Mouse (Mus musculus) hindbrain, embryonic 13.5 days (tissue): ENCODE results near the gene Rasgef1b. TPM values are rescaled to one million over a fixed set of nuclear protein-coding genes. Genes with fewer than 3 reads are reported as not detected.

Experiments
- ATAC-seq: fragments of 200-750 bp; cut with Nextera tagmentation; 2 replicates; pipeline ENCODE4 v1.8.0; 2017; ENCODE audit warnings: moderate TSS enrichment; ENCODE audit not compliant: low FRiP score
- H3K27ac ChIP-seq: fragments of 300-500 bp; sonication (generic); 2 replicates; pipeline ENCODE4 v1.5.1; 2015; ENCODE audit warnings: inconsistent platforms, mild to moderate bottlenecking, moderate library complexity
- H3K27me3 ChIP-seq: fragments of 300-500 bp; sonication (generic); 2 replicates; pipeline ENCODE4 v1.6.1; 2015; ENCODE audit warnings: mild to moderate bottlenecking, inconsistent platforms
- H3K36me3 ChIP-seq: fragments of 300-500 bp; sonication (generic); 2 replicates; pipeline ENCODE4 v1.6.1; 2015; ENCODE audit warnings: mild to moderate bottlenecking, inconsistent platforms
- H3K4me1 ChIP-seq: fragments of 300-500 bp; sonication (generic); replicated peaks from 2 replicates; pipeline ENCODE4 v1.6.1; 2015; ENCODE audit warnings: inconsistent platforms
- H3K4me2 ChIP-seq: fragments of 300-500 bp; sonication (generic); 2 replicates; pipeline ENCODE4 v1.6.1; 2015; ENCODE audit warnings: inconsistent platforms, mild to moderate bottlenecking, moderate library complexity
- H3K4me3 ChIP-seq: fragments of 300-500 bp; sonication (generic); 2 replicates; pipeline ENCODE4 v1.5.1; 2015; ENCODE audit warnings: mild to moderate bottlenecking, inconsistent platforms
- H3K9ac ChIP-seq: fragments of 300-500 bp; sonication (generic); 2 replicates; pipeline ENCODE4 v1.6.1; 2015; ENCODE audit warnings: mild to moderate bottlenecking, inconsistent platforms
- H3K9me3 ChIP-seq: fragments of 300-500 bp; sonication (generic); 2 replicates; pipeline ENCODE4 v1.6.1; 2016; ENCODE audit warnings: inconsistent platforms
- WGBS: fragments of 180-500 bp; shearing (Covaris S2); methylation state at CpG from one replicate; pipeline ENCODE4 v1.1.7; 2015; 5-methylcytosine and 5-hydroxymethylcytosine counted together
- polyA plus RNA-seq: library from polyadenylated mRNA; unstranded; fragments of >200 nt; fragmentation: Nextera tagmentation; extraction: Ambion mirVana; gene quantifications from 2 replicates; pipeline ENCODE4 v1.2.1, GENCODE M21; 2015

The Rasgef1b gene
- polyA plus RNA-seq, 1 experiment from 2014 or later: 61.1 TPM

DNA sequence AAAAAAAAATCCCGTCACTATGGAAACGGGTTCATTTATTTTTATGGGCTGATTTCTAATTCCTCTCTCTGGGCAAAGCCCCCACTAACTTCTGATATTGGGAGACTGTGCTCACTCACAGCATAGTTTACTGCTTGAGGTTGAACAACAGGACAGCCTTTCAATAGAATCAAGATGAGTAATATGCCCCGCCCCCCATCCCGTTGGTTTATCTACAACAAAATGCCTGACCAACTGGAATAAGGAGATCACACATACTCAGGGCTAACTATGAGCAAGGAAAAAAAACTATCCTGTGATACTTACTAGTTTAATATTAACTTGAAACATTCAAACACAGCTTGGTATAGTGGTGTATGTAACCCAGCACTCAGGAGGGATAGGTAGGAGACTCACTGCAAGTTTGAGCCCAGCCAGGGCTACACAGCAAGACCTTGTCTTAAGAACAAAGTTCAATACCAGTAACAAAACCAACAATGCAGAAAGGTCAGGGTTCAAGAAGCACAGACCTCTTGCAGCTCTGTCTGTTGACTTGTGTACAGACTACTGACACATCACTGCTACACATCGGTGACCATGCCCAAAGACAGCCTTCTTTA is 330.3 kb downstream of the Rasgef1b start:
- H3K27me3 ChIP-seq: peaks cover 39% of the 10 kb centered on the region
- peaks cover 25% of the 10 kb centered on the region for H3K4me1 ChIP-seq
- no peaks in the 10 kb centered on the region for H3K36me3 ChIP-seq
- H3K4me2 ChIP-seq: no peak overlapping the region
- H3K9me3 ChIP-seq: no peaks in the 10 kb centered on the region
- ATAC-seq: no peak
- H3K27ac ChIP-seq: no peak overlapping the region
- no peak overlapping the region for H3K4me3 ChIP-seq
- 69% methylated on average over 5 of the region's 5 CpGs for WGBS
- H3K9ac ChIP-seq: no peak overlapping the region

DNA sequence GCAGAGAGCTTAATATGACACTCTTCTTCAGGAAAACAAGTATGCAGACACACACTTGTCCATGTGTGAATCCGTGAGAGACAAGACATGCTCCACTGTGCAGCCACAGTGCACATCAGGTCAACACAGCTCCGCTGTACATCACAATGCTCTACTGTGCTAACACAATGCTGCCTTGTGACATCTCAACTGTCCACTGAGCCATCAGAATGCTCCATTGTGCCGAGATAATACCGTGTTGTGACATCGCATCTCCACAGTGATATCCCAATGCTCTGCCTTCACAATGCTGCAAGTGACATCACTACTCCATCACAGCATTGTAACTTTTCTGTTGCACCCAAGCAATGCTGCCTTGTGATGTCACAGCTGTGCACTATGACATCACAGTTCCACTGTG is 334.3 kb downstream of the Rasgef1b start:
- peaks cover 72% of the 10 kb centered on the region for H3K27me3 ChIP-seq

DNA sequence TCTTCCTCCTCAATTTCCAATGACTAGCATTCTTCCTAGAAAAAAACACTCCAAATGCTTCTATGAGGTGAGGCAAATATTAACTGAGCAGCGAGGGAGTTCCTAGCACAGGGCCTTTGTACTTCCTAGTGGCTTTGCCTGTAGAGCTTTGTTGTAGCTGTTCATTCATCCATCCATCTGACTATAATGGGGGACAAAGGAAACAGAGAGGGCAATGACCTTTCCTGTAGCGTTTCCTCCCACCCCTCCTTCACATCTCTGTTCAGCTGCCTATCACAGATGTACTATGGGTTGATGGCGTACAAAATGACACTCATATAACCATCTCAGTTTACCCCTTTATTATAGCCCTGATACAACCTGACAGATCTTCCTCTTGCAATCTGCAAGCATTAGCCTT is 337.3 kb downstream of the Rasgef1b start:
- Histone ChIP-seq H3K4me2 (no peak overlapping the region), H3K9ac (no peak overlapping the region), H3K27ac (no peak overlapping the region), H3K4me3 (no peak overlapping the region), H3K4me1 (peaks cover 7% of the 10 kb centered on the region), H3K9me3 (no peaks in the 10 kb centered on the region), H3K36me3 (no peaks in the 10 kb centered on the region), H3K27me3 (peaks cover 92% of the 10 kb centered on the region)
- WGBS: 11% methylated on average over 3 of the region's 3 CpGs
- no peak; the same call in 1 of the 2 replicates for ATAC-seq

More for the DNA sequence above, 334.3 kb downstream of the Rasgef1b start:
- H3K36me3 ChIP-seq: no peaks in the 10 kb centered on the region
- no peak; the same call in 1 of the 2 replicates for ATAC-seq
- no peaks in the 10 kb centered on the region for H3K9me3 ChIP-seq
- no peaks in the 10 kb centered on the region; the same call in 1 of the 2 replicates for H3K4me1 ChIP-seq
- no peak overlapping the region for H3K4me2 ChIP-seq
- no peak overlapping the region for H3K9ac ChIP-seq
- no peak overlapping the region for H3K27ac ChIP-seq
- 90% methylated on average over 5 of the region's 5 CpGs for WGBS
- H3K4me3 ChIP-seq: no peak overlapping the region

DNA sequence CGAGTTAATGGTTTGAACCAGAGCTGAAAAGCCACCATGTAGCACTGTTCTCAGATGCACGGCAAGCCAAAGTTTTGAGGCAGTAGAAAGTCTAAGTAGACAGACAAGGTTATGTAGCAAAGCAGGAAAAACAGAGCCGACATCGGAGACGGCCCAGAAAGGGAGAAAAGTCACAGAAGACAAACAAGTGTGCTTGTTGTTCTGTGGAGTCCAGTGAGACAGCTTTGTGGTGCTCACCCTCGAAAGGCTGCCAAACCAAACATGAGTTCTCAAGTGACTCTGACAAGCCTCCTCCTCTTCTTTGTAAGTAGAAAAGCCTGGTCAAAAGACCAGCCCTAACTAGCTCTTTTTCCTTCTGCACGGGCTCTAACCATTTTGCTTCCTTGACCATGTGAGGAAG is 338.1 kb downstream of the Rasgef1b start:
- Histone ChIP-seq H3K4me1 (peaks cover 14% of the 10 kb centered on the region), H3K9ac (no peak overlapping the region), H3K27ac (no peak overlapping the region), H3K36me3 (no peaks in the 10 kb centered on the region), H3K4me2 (no peak overlapping the region), H3K27me3 (peaks cover 92% of the 10 kb centered on the region), H3K9me3 (no peaks in the 10 kb centered on the region), H3K4me3 (no peak overlapping the region)
- no peak for ATAC-seq
- WGBS: 54% methylated on average over 7 of the region's 7 CpGs

DNA sequence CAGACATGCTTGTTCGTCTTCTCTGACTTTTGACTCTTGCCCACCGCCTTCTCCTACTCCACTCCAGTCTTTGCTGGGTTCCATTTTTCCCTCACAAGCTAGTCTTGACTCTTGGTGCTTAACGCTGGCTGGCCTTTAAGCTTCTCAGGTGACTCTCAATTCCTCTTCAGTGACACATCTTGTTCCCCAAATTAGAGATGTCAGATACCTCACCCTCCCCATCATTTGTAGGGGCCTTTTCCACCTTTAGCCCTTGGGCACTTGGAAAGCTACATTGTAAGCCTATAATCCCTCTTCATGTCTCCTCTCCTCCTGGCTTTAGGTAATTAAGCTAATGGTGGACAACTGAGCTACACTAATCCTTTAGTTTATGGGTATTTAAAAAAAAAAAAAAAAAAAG is 338.6 kb downstream of the Rasgef1b start:
- H3K4me2 ChIP-seq: no peak overlapping the region
- peaks cover 92% of the 10 kb centered on the region for H3K27me3 ChIP-seq
- no peak for ATAC-seq
- H3K9me3 ChIP-seq: no peaks in the 10 kb centered on the region
- H3K4me3 ChIP-seq: no peak overlapping the region
- 86% methylated on average over 3 of the region's 3 CpGs for WGBS
- no peak overlapping the region for H3K9ac ChIP-seq
- H3K4me1 ChIP-seq: peaks cover 18% of the 10 kb centered on the region
- H3K36me3 ChIP-seq: no peaks in the 10 kb centered on the region
- no peak overlapping the region for H3K27ac ChIP-seq

DNA sequence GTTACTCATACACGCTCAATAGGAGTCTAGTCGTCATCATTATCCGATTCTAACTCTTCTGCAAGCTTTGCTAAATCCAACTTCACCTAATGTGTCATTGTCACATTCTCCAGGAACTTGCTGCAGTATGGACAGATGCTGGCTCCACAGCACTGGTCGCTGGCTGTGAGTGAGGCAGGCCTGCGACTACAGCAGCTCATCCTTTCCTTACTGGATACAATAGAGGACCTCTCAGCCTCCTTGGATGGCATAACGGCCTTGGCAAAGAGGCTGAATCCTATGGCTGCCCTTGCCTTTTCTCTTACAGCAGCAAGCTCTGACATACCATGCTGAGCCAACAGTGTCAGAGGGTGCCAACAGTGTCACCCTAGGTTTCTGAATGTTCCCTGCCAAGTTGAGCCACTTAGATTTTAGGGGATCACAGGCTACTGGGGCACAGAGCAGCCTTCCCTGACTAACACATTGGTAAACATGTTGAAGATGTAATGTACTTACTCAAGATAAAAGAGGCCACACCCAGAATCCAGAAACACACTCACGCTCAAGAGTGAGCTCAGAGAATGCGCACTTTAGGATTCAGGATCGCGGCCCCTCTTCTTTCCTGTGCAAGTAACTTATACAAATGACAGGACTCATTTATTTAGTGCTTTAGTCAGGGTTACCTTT is 340.1 kb downstream of the Rasgef1b start:
- Histone ChIP-seq H3K4me1 (peaks cover 18% of the 10 kb centered on the region), H3K4me2 (no peak overlapping the region), H3K9ac (no peak overlapping the region), H3K36me3 (no peaks in the 10 kb centered on the region), H3K4me3 (no peak overlapping the region), H3K27me3 (peaks cover 93% of the 10 kb centered on the region), H3K9me3 (no peaks in the 10 kb centered on the region), H3K27ac (no peak overlapping the region)
- WGBS: 76% methylated on average over 10 of the region's 10 CpGs
- no peak for ATAC-seq

DNA sequence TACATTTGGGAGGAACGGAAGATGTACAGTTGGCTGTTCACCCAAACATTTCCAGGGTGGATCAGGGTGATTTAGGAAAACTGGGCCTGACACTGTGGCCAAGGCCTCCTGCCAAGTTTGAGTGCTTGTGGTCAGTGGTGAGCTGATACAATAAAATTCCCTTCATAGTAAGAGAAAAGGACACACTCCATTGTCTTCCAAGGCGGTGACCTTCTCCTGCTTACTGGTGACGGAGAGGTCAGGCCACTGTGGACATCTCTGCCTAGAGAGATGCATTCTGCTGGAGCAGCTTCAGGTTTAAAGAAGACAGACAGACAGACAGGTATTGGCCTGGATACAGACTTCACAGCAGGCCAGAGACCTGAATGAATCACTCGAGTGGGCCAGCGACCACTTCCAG is 340.7 kb downstream of the Rasgef1b start:
- Histone ChIP-seq H3K36me3 (no peaks in the 10 kb centered on the region), H3K27me3 (peaks cover 92% of the 10 kb centered on the region), H3K9ac (no peak overlapping the region), H3K4me2 (no peak overlapping the region), H3K4me3 (no peak overlapping the region), H3K9me3 (no peaks in the 10 kb centered on the region), H3K4me1 (peaks cover 18% of the 10 kb centered on the region), H3K27ac (no peak overlapping the region)
- no peak for ATAC-seq
- WGBS: 50% methylated on average over 5 of the region's 5 CpGs

DNA sequence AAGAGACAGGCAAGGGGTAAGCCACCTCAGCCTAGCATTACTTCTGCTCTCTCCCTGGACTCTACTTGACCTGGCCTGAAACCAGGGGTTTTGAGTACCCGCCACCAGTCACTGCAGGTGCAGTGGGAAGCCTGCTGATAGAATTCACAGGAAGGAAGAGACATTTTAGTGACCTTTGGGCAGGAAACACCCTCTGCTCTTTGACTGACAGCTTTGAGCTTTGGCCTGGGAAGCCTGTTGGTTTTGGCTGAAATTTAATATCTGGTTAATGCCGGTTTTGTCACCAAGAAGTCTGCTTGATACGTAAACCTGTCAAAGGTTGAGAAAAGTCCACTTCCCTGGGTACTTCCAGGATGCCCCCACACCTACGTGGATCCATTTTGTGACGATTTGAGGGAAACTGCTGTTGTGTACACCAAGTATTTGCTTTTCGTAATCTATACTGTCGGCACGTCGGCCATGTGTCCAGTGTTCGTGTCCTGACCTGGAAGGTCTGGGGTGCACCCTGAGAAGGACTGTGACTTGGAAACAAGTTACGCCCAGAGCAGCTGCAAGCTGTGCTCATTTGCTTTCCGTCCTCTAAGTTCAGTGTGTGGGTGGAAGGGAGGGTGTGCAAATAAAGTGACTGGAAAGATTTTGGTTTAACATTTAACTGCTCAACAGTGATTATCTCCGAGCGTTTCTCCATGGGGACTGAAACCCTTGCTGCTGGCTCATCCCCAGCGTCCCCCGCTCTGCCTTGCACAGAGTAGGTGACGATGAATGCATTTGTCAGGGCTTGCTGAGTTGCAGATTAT is 341.5 kb downstream of the Rasgef1b start:
- no peak overlapping the region for H3K9ac ChIP-seq
- H3K4me3 ChIP-seq: no peak overlapping the region
- no peak overlapping the region for H3K4me2 ChIP-seq
- 65% methylated on average over 17 of the region's 17 CpGs for WGBS
- ATAC-seq: no peak
- no peaks in the 10 kb centered on the region for H3K36me3 ChIP-seq
- H3K4me1 ChIP-seq: peaks cover 25% of the 10 kb centered on the region
- peaks cover 92% of the 10 kb centered on the region for H3K27me3 ChIP-seq
- no peaks in the 10 kb centered on the region for H3K9me3 ChIP-seq
- no peak overlapping the region for H3K27ac ChIP-seq

DNA sequence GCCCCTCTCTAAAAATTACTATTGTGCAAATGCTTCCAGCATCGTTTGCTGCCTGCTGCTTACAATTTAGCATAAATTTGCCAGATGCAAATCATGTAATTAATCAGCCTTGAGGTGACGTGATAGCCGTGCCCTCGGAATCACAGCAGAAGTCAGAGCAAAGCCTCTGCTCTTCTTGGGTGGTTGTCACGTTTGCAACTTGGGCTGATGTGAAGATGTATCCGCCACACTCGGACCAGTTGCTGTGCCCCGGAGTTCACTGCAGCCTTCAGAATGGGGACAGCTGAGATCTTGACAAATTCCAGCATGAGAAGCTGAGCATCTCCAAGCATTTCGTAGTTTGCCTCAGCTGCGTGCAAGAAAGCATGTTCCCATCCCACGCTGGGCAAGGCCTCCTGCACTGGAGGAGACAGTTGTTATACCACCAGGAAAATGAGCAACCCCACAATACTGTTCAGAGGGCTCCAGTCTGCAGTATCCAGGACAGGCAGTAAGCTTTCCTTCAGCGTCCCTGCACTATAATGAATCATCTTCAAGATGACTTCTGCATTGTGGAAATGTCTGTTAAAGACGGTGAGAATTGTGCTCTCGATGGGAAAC is 342.5 kb downstream of the Rasgef1b start:
- no peak overlapping the region for H3K4me3 ChIP-seq
- peaks cover 25% of the 10 kb centered on the region for H3K4me1 ChIP-seq
- H3K27ac ChIP-seq: no peak overlapping the region
- no peaks in the 10 kb centered on the region for H3K9me3 ChIP-seq
- H3K9ac ChIP-seq: no peak overlapping the region
- H3K4me2 ChIP-seq: 0 out of 2 replicates have a peak overlapping the region, but pooled peaks have one; percentile 8
- H3K27me3 ChIP-seq: peaks cover 82% of the 10 kb centered on the region
- ATAC-seq: peak; percentile 43; the same call in 1 of the 2 replicates
- 17% methylated on average over 14 of the region's 14 CpGs for WGBS
- no peaks in the 10 kb centered on the region for H3K36me3 ChIP-seq

DNA sequence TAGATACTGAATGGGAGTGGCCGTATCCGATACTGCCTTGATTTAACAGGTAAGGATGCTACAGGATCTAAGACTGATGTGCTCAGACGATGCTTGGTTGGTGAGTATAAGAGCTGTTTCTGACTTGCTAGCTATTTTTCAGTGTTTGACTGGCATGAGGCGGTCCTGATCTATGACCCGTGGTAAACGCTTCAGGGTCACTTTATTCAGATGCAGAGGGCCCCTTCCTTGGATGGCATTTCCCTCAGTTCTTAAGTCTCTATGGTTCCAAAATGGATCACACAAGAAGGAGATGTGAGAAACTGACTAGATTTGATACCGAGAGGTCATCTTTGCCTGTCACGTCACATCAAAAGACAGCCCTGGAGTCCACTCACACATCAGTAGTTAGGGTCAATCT is 343.1 kb downstream of the Rasgef1b start:
- Histone ChIP-seq H3K36me3 (no peaks in the 10 kb centered on the region), H3K27ac (no peak overlapping the region), H3K4me1 (peaks cover 25% of the 10 kb centered on the region), H3K9ac (no peak overlapping the region), H3K9me3 (no peaks in the 10 kb centered on the region), H3K4me3 (no peak overlapping the region), H3K27me3 (peaks cover 76% of the 10 kb centered on the region), H3K4me2 (no peak overlapping the region)
- 25% methylated on average over 8 of the region's 8 CpGs for WGBS
- ATAC-seq: no peak

DNA sequence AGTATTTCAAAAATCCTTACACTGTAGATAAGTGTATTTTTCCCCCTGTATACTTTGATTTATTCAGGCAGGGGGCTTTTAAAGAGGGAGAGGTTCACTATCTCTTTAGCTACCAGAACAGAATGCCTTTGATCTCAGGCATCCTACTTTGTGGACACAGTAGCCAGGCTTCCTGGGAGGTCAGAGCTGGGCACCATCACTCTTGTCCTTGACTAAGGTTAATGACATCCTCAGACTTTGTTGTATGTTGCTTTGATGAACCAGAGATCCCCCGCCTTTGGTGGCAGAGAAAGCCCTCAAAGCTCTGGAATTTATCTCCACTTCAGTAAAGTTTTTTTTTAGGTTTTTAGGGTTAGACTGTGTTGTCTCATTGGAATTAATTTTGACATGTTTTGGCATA is 343.8 kb downstream of the Rasgef1b start:
- ATAC-seq: no peak
- Histone ChIP-seq H3K27me3 (peaks cover 70% of the 10 kb centered on the region), H3K9me3 (no peaks in the 10 kb centered on the region), H3K4me2 (no peak overlapping the region), H3K9ac (no peak overlapping the region), H3K36me3 (no peaks in the 10 kb centered on the region), H3K27ac (no peak overlapping the region), H3K4me3 (no peak overlapping the region), H3K4me1 (peaks cover 32% of the 10 kb centered on the region)
- WGBS: 19% methylated on average over 1 of the region's 1 CpGs

DNA sequence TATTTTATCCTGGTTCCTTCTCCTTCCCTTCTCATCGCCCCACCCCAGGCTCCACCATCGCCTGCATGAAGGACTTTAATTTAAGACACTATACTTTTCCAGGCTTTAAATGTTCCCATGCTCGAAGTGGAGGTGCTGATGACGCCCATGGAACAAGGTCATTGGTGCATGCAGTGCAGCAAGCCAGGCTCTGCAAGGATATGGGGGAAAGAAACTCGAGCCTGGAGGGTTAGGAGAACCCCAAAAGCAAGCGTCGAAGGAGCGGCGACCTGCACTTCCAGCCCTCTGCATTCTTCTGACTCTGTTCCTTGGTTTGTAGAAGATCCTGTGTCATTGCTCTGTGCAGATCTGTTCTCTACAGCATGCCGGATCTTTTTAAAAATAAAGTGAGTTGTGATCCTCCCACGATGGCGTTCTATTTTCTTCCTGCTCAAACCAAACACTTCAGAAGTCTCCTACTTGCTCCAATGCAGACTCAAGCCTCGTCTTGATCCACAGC is 345.0 kb downstream of the Rasgef1b start:
- Histone ChIP-seq H3K27me3 (peaks cover 58% of the 10 kb centered on the region), H3K4me2 (no peak overlapping the region), H3K9me3 (no peaks in the 10 kb centered on the region), H3K36me3 (no peaks in the 10 kb centered on the region), H3K27ac (no peak overlapping the region), H3K9ac (no peak overlapping the region), H3K4me1 (peaks cover 43% of the 10 kb centered on the region), H3K4me3 (no peak overlapping the region)
- no peak for ATAC-seq
- WGBS: 87% methylated on average over 13 of the region's 13 CpGs
